Mouse (Mus musculus) CD8-positive naive resting alpha-beta T cell, adult 2 months (primary cell): ENCODE measurements around the gene Triap1.

Experiments
- DNase-seq, 2 experiments: peaks; one replicate each; pipeline ENCODE4 v3.0.0; 2022; ENCODE audit warnings: low read depth in 2 of 2, low spot score in 2 of 2

Gene Triap1

DNA sequence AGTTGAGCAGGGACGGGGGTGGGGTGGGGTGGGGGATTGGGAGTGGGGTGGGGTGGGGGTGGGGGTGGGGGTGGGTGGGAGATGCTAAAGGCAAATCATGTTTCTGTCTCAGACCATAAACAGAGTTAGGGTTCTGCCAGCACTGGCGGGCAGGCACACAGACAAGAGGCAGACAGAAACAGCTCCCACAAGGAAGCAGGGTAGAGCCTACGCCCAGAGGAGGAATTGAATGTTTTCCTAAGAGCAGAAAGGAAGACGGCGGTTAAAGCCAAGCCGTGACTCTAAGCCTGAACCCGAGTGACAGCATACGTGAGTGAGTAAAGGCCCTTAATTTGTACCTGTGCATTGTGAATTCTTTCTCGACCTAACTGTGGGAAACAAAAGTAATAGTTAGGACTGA, 50.9 kb downstream of the Triap1 start:
- no peak for DNase-seq

DNA sequence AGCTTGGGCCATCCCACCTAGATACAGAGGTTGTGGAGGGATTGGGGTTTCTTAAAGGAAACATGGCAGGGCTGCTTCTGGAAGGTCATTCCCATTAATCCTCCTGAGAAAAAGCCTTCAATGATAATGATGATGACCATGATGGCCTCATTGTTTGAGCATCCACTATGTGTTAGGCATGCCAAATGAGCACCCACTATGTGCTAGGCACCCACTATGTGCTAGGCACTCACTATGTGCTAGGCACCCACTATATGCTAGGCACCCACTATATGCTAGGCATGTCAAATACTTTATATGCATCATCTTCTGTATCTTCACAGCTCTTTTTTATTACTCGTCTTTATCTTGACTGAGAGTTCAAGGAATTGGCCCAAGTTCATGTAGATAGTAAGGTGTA, 51.9 kb downstream of the Triap1 start:
- no peak for DNase-seq
